18 mouse cellular contexts compared by ENCODE assay signal in genomic region chr5:137796606-137797005, GRCm38 (mm10).
"Had no signal": no experiment of that assay in that cellular context is flagged by ENCODE, and none has a peak within 500 bp of the region (broad histone marks: within the 10 kb centered on the region; RNA-seq: fewer than 3 reads in every experiment).

No protein-coding gene starts in this region.

- H3K9me3 ChIP-seq: limb, embryonic 12.5 days; limb, embryonic 15.5 days; megakaryocyte, embryonic 14.5 days; midbrain, embryonic 10.5 days; neural tube, embryonic 12.5 days had no signal

- ATAC-seq: liver, postnatal 0 days; lung, postnatal 0 days had no signal

- H3K4me2 ChIP-seq: limb, embryonic 12.5 days; limb, embryonic 15.5 days; liver, embryonic 11.5 days; lung, embryonic 14.5 days; neural tube, embryonic 12.5 days had no signal

- H3K27ac ChIP-seq: kidney, postnatal 0 days; limb, embryonic 12.5 days; limb, embryonic 15.5 days; liver, embryonic 14.5 days; macrophage; midbrain, embryonic 10.5 days; neural tube, embryonic 12.5 days had no signal

- H3K9ac ChIP-seq: limb, embryonic 12.5 days; limb, embryonic 15.5 days; liver, embryonic 14.5 days; liver, postnatal 0 days; lung, embryonic 14.5 days; neural tube, embryonic 12.5 days had no signal

- H3K36me3 ChIP-seq: limb, embryonic 12.5 days; limb, embryonic 15.5 days; midbrain, embryonic 10.5 days; neural tube, embryonic 12.5 days had no signal

- H3K27me3 ChIP-seq: limb, embryonic 12.5 days; limb, embryonic 15.5 days; megakaryocyte, embryonic 14.5 days; neural tube, embryonic 12.5 days had no signal

- DNase-seq: kidney, postnatal 36 days; left cerebral cortex, postnatal 4 days; liver, postnatal 0 days; lung, embryonic 14.5 days; midbrain, embryonic 14.5 days; retina, postnatal 1 day; thymus, adult 18-20 months; thymus, postnatal 36 days had no signal

- H3K4me1 ChIP-seq: limb, embryonic 12.5 days; limb, embryonic 15.5 days; midbrain, embryonic 10.5 days; neural tube, embryonic 12.5 days had no signal

- H3K4me3 ChIP-seq: limb, embryonic 12.5 days; limb, embryonic 15.5 days; megakaryocyte, embryonic 14.5 days; midbrain, embryonic 10.5 days; neural tube, embryonic 12.5 days had no signal
